Mouse (Mus musculus) embryonic facial prominence, embryonic 14.5 days (tissue): Measurements from ENCODE around the gene Col5a3. TPM values are rescaled to one million over a fixed set of nuclear protein-coding genes. Genes with fewer than 3 reads are reported as not detected.
"Not testable (repeated sequence)": the region's sequence is repeated elsewhere in the genome, so short reads cannot be mapped to it uniquely, and the experiment has no call there.

Experiments used
- ATAC-seq: fragments of 200-750 bp; cut with Nextera tagmentation; 2 replicates; pipeline ENCODE4 v1.8.0; 2017; ENCODE audit warnings: low read depth, moderate number of reproducible peaks, moderate TSS enrichment
- DNase-seq: peaks from one replicate; pipeline ENCODE4 v3.0.0-alpha.2; 2015; ENCODE audit warnings: low spot score
- H3K27ac ChIP-seq: fragments of 300-500 bp; sonication (generic); replicated peaks from 2 replicates; pipeline ENCODE4 v1.5.1; 2014; ENCODE audit warnings: low read depth, mild to moderate bottlenecking, low read length, moderate library complexity
- H3K27me3 ChIP-seq: fragments of 300-500 bp; sonication (generic); replicated peaks from 2 replicates; pipeline ENCODE4 v1.6.1; 2014; ENCODE audit warnings: low read length; ENCODE audit not compliant: control insufficient read depth, insufficient read depth
- H3K36me3 ChIP-seq: fragments of 300-500 bp; sonication (generic); 2 replicates; pipeline ENCODE4 v1.6.1; 2014; ENCODE audit warnings: low read length, mixed read lengths; ENCODE audit not compliant: control insufficient read depth, insufficient read depth
- H3K4me1 ChIP-seq: fragments of 300-500 bp; sonication (generic); 2 replicates; pipeline ENCODE4 v1.6.1; 2014; ENCODE audit warnings: antibody characterized with exemption, low read length; ENCODE audit not compliant: control insufficient read depth, insufficient read depth
- H3K4me2 ChIP-seq: fragments of 300-500 bp; sonication (generic); 2 replicates; pipeline ENCODE4 v1.6.1; 2014; ENCODE audit warnings: low read depth, mild to moderate bottlenecking, low read length, moderate library complexity, mixed read lengths
- H3K4me3 ChIP-seq: fragments of 300-500 bp; sonication (generic); 2 replicates; pipeline ENCODE4 v1.5.1; 2014; ENCODE audit warnings: low read depth, mild to moderate bottlenecking, low read length
- H3K9ac ChIP-seq: fragments of 300-500 bp; sonication (generic); 2 replicates; pipeline ENCODE4 v1.6.1; 2014; ENCODE audit warnings: low read depth, mild to moderate bottlenecking, low read length, moderate library complexity, mixed read lengths
- H3K9me3 ChIP-seq: fragments of 300-500 bp; sonication (generic); 2 replicates; pipeline ENCODE4 v1.6.1; 2016; ENCODE audit warnings: low read length; ENCODE audit not compliant: control insufficient read depth
- WGBS: fragments of 180-500 bp; shearing (Covaris S2); extraction: QIAGEN DNeasy Blood & Tissue Kit; methylation state at CpG from one replicate; pipeline ENCODE4 v1.1.7; 2014; 5-methylcytosine and 5-hydroxymethylcytosine counted together
- polyA plus RNA-seq: library from polyadenylated mRNA; unstranded; fragments of >200 nt; fragmentation: Nextera tagmentation; extraction: Ambion mirVana; gene quantifications from 2 replicates; pipeline ENCODE4 v1.2.1, GENCODE M21; 2014

Gene Col5a3
- polyA plus RNA-seq, 1 experiment from 2014 or later, result 13.2 TPM

GRCm38 (mm10) chr9:20837184-20837947 is 22.5 kb upstream of the Col5a3 start:
- Histone ChIP-seq H3K9ac (no peak overlapping the region), H3K4me2 (no peak overlapping the region), H3K36me3 (no peaks in the 10 kb centered on the region), H3K4me1 (no peaks in the 10 kb centered on the region), H3K4me3 (no peak overlapping the region), H3K9me3 (no peaks in the 10 kb centered on the region), H3K27ac (no peak overlapping the region), H3K27me3 (no peaks in the 10 kb centered on the region)
- 70% methylated on average over 9 of the region's 9 CpGs for WGBS
- ATAC-seq, result no peak
- DNase-seq, result peak; percentile 15

DNA sequence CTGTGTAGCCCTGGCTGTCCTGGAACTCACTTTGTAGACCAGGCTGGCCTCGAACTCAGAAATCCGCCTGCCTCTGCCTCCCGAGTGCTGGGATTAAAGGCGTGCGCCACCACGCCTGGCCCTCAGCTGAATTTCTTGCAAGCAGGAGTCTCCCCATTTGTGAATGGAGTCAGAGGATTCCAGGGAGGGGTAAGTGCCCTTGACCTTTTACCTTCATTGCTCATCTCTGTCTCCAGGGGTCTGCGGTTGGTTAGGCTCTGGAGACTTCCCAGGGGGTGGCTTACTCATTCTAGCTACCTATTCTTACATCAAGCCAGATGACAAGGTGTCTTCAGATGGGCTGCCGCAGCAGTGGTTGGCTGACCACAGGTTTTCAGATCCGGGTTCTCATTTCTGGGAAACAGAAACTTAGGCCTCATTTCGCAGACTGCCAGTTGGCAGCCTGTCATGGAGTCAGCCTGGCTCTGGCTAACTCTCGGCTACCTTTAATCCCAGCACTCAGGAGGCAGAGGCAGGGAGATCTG is 20.6 kb upstream of the Col5a3 start:
- H3K27ac ChIP-seq, H3K36me3 ChIP-seq, ATAC-seq, H3K4me2 ChIP-seq, H3K9ac ChIP-seq, H3K4me1 ChIP-seq, H3K9me3 ChIP-seq, DNase-seq, H3K27me3 ChIP-seq, H3K4me3 ChIP-seq: not testable (repeated sequence)
- WGBS, result 81% methylated on average over 10 of the region's 11 CpGs

GRCm38 (mm10) chr9:20834881-20835280 is 20.0 kb upstream of the Col5a3 start:
- H3K27ac ChIP-seq, result no peak overlapping the region
- no peak overlapping the region for H3K4me2 ChIP-seq
- no peaks in the 10 kb centered on the region for H3K9me3 ChIP-seq
- no peaks in the 10 kb centered on the region for H3K27me3 ChIP-seq
- H3K4me1 ChIP-seq, result peaks cover 7% of the 10 kb centered on the region
- no peak overlapping the region for H3K4me3 ChIP-seq
- no peaks in the 10 kb centered on the region for H3K36me3 ChIP-seq
- DNase-seq (no peak), ATAC-seq (no peak)
- no peak overlapping the region for H3K9ac ChIP-seq
- WGBS, result 88% methylated on average over 1 of the region's 1 CpGs

DNA sequence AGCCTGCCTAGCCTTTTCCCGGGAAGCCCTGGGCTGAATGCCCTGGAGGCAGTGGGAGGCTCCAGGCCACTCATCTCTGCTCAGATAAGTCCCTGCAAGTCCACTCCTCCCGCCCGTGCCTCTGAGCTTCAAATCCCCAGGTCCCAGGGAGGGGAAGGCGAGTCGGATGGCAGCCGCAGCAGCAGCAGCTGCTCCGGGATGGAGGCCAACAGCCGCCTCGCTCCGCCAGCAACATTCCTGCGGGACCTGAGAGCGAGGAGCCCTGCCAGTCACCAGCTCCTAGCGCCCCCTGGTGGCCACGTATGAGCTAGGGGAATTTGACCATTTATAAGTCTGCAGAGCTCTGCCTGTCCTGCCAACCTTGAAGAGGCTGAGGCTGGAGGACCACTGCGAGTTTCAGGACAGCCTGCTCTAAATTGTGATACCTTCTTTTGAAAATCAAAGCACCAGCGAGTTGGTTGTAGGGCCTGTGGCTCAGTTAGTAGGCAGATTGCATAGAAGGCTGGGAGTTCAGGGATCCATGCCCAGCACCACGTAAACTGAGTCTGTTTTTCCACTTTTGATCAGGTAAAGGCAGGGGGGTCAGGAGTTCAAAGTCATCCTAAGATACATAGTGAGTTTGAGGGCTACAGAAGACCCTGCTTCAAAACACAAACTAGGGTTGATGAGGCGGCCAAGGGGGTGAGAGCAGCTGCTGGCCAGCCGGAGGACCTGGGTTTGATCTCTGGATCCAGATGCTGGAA is 16.2 kb upstream of the Col5a3 start:
- 17% methylated on average over 14 of the region's 19 CpGs for WGBS
- ATAC-seq, result peak; percentile 98

DNA sequence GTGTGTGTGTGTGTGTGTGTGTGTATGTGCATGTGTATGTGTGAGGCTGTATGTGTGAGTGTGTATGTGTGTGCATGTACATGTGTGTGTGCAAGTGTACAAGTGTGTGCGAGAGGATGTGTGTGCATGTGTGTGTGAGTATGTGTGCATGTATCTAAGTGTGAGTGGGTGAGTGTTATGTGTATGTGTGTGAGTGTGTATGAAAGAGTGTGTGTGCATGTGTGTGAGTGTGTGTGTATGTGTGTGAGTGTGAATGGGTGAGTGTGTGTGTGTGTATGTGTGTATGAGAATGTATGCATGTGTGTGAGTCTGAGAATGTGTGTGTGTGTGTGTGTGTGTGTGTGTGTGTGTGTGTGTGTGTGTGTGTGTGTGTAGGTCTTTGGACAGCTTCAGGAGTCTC is 13.3 kb upstream of the Col5a3 start:
- Histone ChIP-seq H3K27ac (no peak overlapping the region), H3K9ac (no peak overlapping the region), H3K27me3 (no peaks in the 10 kb centered on the region), H3K4me2 (no peak overlapping the region), H3K36me3 (no peaks in the 10 kb centered on the region), H3K4me3 (no peak overlapping the region), H3K4me1 (peaks cover 7% of the 10 kb centered on the region), H3K9me3 (no peaks in the 10 kb centered on the region)
- ATAC-seq (no peak), DNase-seq (no peak)
- WGBS, result 100% methylated on average over 1 of the region's 1 CpGs

More for the DNA sequence above, 16.2 kb upstream of the Col5a3 start:
- Histone ChIP-seq H3K4me3 (no peak overlapping the region), H3K36me3 (no peaks in the 10 kb centered on the region), H3K27me3 (no peaks in the 10 kb centered on the region), H3K4me2 (peak overlapping the region; percentile 27), H3K9ac (no peak overlapping the region; the same call in 1 of the 2 replicates), H3K27ac (peak overlapping the region; percentile 56; the same call in 1 of the 2 replicates), H3K9me3 (no peaks in the 10 kb centered on the region), H3K4me1 (peaks cover 7% of the 10 kb centered on the region)
- peak; percentile 97 for DNase-seq

DNA sequence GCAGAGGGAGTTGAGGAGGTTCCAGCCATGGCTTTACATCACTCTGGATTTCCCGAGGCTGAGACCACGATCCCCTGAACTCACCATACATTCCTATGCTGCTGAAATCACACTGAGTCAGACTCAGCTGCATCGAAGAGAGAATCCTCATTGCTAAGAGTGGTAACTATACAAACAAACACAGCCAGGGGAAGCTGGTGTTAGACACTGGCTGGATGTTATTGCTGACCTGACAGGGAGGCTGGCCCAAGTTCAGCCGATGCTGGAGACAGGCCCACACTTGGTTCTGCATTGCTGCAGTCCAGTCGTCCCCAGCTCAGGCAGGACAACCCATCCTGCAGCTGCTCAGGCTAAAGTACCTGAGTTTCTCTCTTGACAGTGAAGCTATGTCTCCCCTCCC is 10.9 kb upstream of the Col5a3 start:
- Histone ChIP-seq H3K9me3 (no peaks in the 10 kb centered on the region), H3K36me3 (no peaks in the 10 kb centered on the region), H3K9ac (no peak overlapping the region), H3K4me3 (no peak overlapping the region), H3K27ac (no peak overlapping the region), H3K4me1 (peaks cover 7% of the 10 kb centered on the region), H3K4me2 (no peak overlapping the region), H3K27me3 (no peaks in the 10 kb centered on the region)
- ATAC-seq (no peak), DNase-seq (no peak)
- 55% methylated on average over 5 of the region's 5 CpGs for WGBS

GRCm38 (mm10) chr9:20822821-20823220 is 8.0 kb upstream of the Col5a3 start:
- DNase-seq, result no peak
- WGBS, result 83% methylated on average over 3 of the region's 3 CpGs

DNA sequence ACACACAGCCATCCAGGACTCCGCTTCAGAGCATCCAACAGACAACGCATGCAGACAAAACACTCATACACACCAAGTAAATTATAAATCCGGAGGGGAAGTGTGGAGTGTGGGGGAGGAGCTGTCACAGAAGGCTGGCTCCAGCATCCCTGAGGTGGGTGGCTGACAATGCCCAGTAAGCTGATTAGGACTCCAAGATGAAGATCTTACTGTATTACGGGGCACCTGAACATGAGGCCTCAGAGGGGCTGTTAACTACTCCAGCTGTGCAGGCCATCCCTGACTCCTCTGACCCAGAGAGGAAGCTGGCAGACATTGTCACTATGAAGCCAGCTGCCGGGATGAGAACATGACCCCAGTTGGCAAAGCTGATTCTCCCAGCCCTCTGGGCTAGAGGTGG is 5.1 kb upstream of the Col5a3 start:
- Histone ChIP-seq H3K9ac (no peak overlapping the region), H3K27ac (no peak overlapping the region), H3K4me2 (no peak overlapping the region), H3K9me3 (no peaks in the 10 kb centered on the region), H3K4me3 (no peak overlapping the region), H3K36me3 (no peaks in the 10 kb centered on the region), H3K27me3 (no peaks in the 10 kb centered on the region; the same call in 1 of the 2 replicates), H3K4me1 (0 out of 2 replicates have a peak, but pooled peaks cover 1% of the 10 kb centered on the region)
- no peak for ATAC-seq
- 74% methylated on average over 5 of the region's 5 CpGs for WGBS
- no peak for DNase-seq

More at GRCm38 (mm10) chr9:20822821-20823220, 8.0 kb upstream of the Col5a3 start:
- no peak for ATAC-seq
- H3K4me3 ChIP-seq, result no peak overlapping the region
- H3K27me3 ChIP-seq, result no peaks in the 10 kb centered on the region
- H3K9me3 ChIP-seq, result no peaks in the 10 kb centered on the region
- no peaks in the 10 kb centered on the region for H3K4me1 ChIP-seq
- H3K36me3 ChIP-seq, result no peaks in the 10 kb centered on the region
- no peak overlapping the region for H3K27ac ChIP-seq
- no peak overlapping the region for H3K4me2 ChIP-seq
- no peak overlapping the region for H3K9ac ChIP-seq
